Mouse (Mus musculus) brain, embryonic 14.5 days (tissue): ENCODE data around the gene Maml2.

Experiments
- CTCF ChIP-seq: fragments of 200-500 bp; IDR thresholded peaks from 2 replicates; pipeline ENCODE4 v1.5.1; 2012; ENCODE audit warnings: inconsistent platforms, mild to moderate bottlenecking, moderate library complexity, borderline replicate concordance; ENCODE audit not compliant: insufficient read depth, insufficient read length; ENCODE audit errors: extremely low read depth
- POLR2A ChIP-seq: fragments of 200-500 bp; IDR thresholded peaks from 2 replicates; pipeline ENCODE4 v1.6.1; 2012; ENCODE audit warnings: mild to moderate bottlenecking, inconsistent platforms, borderline replicate concordance; ENCODE audit not compliant: poor library complexity, insufficient read depth, insufficient read length, severe bottlenecking; ENCODE audit errors: extremely low read depth

DNA sequence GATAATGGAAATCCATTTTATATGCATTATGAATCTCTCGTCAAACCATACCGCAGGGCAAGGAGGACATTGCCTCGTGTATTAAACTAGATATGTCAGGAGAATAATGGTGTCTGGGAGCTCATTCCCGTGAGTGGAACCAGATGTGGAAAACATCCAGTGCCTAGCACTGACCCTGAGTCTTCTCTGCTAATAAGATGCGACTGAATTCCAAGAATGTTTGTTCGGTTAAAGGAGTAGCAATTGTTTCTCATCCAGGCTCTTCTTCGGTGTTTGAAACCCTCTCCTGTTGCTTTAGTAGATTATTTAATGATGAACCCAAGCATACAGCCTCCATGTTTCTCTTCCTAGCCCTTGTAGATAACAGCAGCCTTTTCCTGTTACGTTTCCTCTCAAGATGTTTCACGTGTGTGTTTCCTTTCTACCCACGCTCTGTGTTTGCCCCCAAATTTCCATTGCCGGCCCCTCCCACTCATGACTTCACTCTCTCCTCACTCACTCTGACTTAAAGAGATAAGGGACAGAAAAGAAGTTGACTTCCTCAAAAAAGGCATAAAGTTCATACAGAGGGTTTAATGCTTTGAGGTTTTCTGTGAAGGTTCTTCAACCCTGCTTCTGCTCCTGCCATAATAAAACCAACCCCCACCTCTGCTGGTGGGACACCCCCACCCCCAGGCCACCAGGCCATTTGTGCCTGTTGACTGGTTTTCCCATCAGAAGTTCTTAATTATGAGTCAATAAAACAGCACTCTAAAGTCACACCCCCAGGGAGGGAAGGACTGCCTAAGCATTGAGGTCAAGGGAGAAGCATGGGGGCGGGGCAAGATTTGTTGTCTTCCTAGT, 238.9 kb downstream of the Maml2 start:
- TF ChIP-seq CTCF (no peak), POLR2A (no peak)
